Mouse (Mus musculus) lung, embryonic 14.5 days (tissue): Measurements from ENCODE around the gene Pnpla6. TPM values are rescaled to one million over a fixed set of nuclear protein-coding genes. Genes with fewer than 3 reads are reported as not detected.

Experiments
- ATAC-seq: fragments of 200-750 bp; cut with Nextera tagmentation; 2 replicates; pipeline ENCODE4 v1.8.0; 2017; ENCODE audit warnings: mild to moderate bottlenecking, moderate TSS enrichment, moderate library complexity; ENCODE audit not compliant: insufficient read depth
- DNase-seq: peaks from one replicate; pipeline ENCODE4 v3.0.0-alpha.2; 2015
- H3K27ac ChIP-seq: fragments of 300-500 bp; sonication (generic); 2 replicates; pipeline ENCODE4 v1.5.1; 2014; ENCODE audit warnings: low read depth, mild to moderate bottlenecking, moderate library complexity
- H3K27me3 ChIP-seq: fragments of 300-500 bp; sonication (generic); 2 replicates; pipeline ENCODE4 v1.6.1; 2014; ENCODE audit warnings: low read length, control low read depth; ENCODE audit not compliant: insufficient read depth
- H3K36me3 ChIP-seq: fragments of 300-500 bp; sonication (generic); 2 replicates; pipeline ENCODE4 v1.6.1; 2014; ENCODE audit warnings: control low read depth; ENCODE audit not compliant: insufficient read depth
- H3K4me1 ChIP-seq: fragments of 300-500 bp; sonication (generic); 2 replicates; pipeline ENCODE4 v1.6.1; 2014; ENCODE audit warnings: antibody characterized with exemption, control low read depth; ENCODE audit not compliant: insufficient read depth
- H3K4me2 ChIP-seq: fragments of 300-500 bp; sonication (generic); 2 replicates; pipeline ENCODE4 v1.6.1; 2014; ENCODE audit warnings: mild to moderate bottlenecking
- H3K4me3 ChIP-seq: fragments of 300-500 bp; sonication (generic); 2 replicates; pipeline ENCODE4 v1.5.1; 2014; ENCODE audit warnings: low read depth, low read length
- H3K9ac ChIP-seq: fragments of 300-500 bp; sonication (generic); 2 replicates; pipeline ENCODE4 v1.6.1; 2014
- H3K9me3 ChIP-seq: fragments of 300-500 bp; sonication (generic); 2 replicates; pipeline ENCODE4 v1.6.1; 2016; ENCODE audit warnings: low read depth, low read length, control low read depth
- CTCF ChIP-seq: IDR thresholded peaks from 2 replicates; pipeline ENCODE4 v1.5.1; 2016; ENCODE audit warnings: antibody characterized with exemption, low read depth
- WGBS: fragments of 180-500 bp; shearing (Covaris S2); extraction: QIAGEN DNeasy Blood & Tissue Kit; methylation state at CpG from one replicate; pipeline ENCODE4 v1.1.7; 2014; 5-methylcytosine and 5-hydroxymethylcytosine counted together
- polyA plus RNA-seq: library from polyadenylated mRNA; unstranded; fragments of >200 nt; fragmentation: Nextera tagmentation; extraction: Ambion mirVana; gene quantifications from 2 replicates; pipeline ENCODE4 v1.2.1, GENCODE M21; 2014

The Pnpla6 gene
- polyA plus RNA-seq, 1 experiment from 2014 or later, result 19.1 TPM

- ATAC-seq (no peak), DNase-seq (no peak)
- no peak for TF ChIP-seq CTCF
- Histone ChIP-seq H3K4me2 (no peak overlapping the region), H3K9me3 (no peaks in the 10 kb centered on the region), H3K36me3 (peaks cover 25% of the 10 kb centered on the region), H3K4me1 (no peaks in the 10 kb centered on the region), H3K9ac (no peak overlapping the region), H3K27me3 (no peaks in the 10 kb centered on the region), H3K27ac (no peak overlapping the region), H3K4me3 (no peak overlapping the region)
- WGBS, result 73% methylated on average over 2 of the region's 2 CpGs
Measured at GRCm38 (mm10) chr8:3546511-3546910, 31.3 kb downstream of the Pnpla6 start.

GRCm38 (mm10) chr8:3552240-3552639 is 37.1 kb downstream of the Pnpla6 start:
- WGBS, result 93% methylated on average over 1 of the region's 1 CpGs
- no peaks in the 10 kb centered on the region for H3K4me1 ChIP-seq

GRCm38 (mm10) chr8:3556114-3556513 is 40.9 kb downstream of the Pnpla6 start:
- TF ChIP-seq CTCF, result no peak
- ATAC-seq (peak; percentile 83), DNase-seq (no peak)
- no peak overlapping the region for H3K4me2 ChIP-seq
- 63% methylated on average over 4 of the region's 4 CpGs for WGBS
- no peak overlapping the region for H3K9ac ChIP-seq
- H3K27me3 ChIP-seq, result no peaks in the 10 kb centered on the region
- H3K4me1 ChIP-seq, result no peaks in the 10 kb centered on the region
- H3K27ac ChIP-seq, result no peak overlapping the region
- no peaks in the 10 kb centered on the region for H3K9me3 ChIP-seq
- H3K4me3 ChIP-seq, result no peak overlapping the region
- H3K36me3 ChIP-seq, result no peaks in the 10 kb centered on the region

More at GRCm38 (mm10) chr8:3552240-3552639, 37.1 kb downstream of the Pnpla6 start:
- Histone ChIP-seq H3K27ac (no peak overlapping the region), H3K9ac (no peak overlapping the region), H3K36me3 (no peaks in the 10 kb centered on the region), H3K27me3 (no peaks in the 10 kb centered on the region), H3K4me2 (no peak overlapping the region), H3K9me3 (no peaks in the 10 kb centered on the region), H3K4me3 (no peak overlapping the region)
- no peak for DNase-seq
- ATAC-seq, result no peak
- no peak for TF ChIP-seq CTCF

GRCm38 (mm10) chr8:3567641-3568371 is 52.6 kb downstream of the Pnpla6 start, which contains the start of gene C330021F23Rik:
Gene C330021F23Rik, plus strand, starts transcription at chr8:3567990.
- peak; percentile 8 for DNase-seq
- H3K27ac ChIP-seq, result no peak within 1 kb of the TSS
- WGBS, result 5% methylated on average over 12 of the region's 12 CpGs

GRCm38 (mm10) chr8:3568378-3568777 is 53.2 kb downstream of the Pnpla6 start:
- DNase-seq (no peak), ATAC-seq (no peak)
- no peaks in the 10 kb centered on the region for H3K27me3 ChIP-seq
- TF ChIP-seq CTCF, result no peak
- no peaks in the 10 kb centered on the region for H3K4me1 ChIP-seq
- WGBS, result 10% methylated on average over 7 of the region's 7 CpGs
- no peak overlapping the region for H3K9ac ChIP-seq
- H3K36me3 ChIP-seq, result no peaks in the 10 kb centered on the region
- no peak overlapping the region for H3K4me3 ChIP-seq
- H3K4me2 ChIP-seq, result peak overlapping the region; percentile 44
- no peak overlapping the region for H3K27ac ChIP-seq
- H3K9me3 ChIP-seq, result no peaks in the 10 kb centered on the region

More at GRCm38 (mm10) chr8:3567641-3568371, 52.6 kb downstream of the Pnpla6 start, which contains the start of gene C330021F23Rik:
- Histone ChIP-seq H3K4me1 (no peaks in the 10 kb centered on the region), H3K9ac (no peak within 1 kb of the TSS; the same call in 1 of the 2 replicates), H3K4me3 (no peak within 1 kb of the TSS), H3K4me2 (peak within 1 kb of the TSS; percentile 44), H3K36me3 (no peaks in the 10 kb centered on the region), H3K27me3 (no peaks in the 10 kb centered on the region), H3K9me3 (no peaks in the 10 kb centered on the region)
- ATAC-seq, result no peak
- TF ChIP-seq CTCF, result no peak

GRCm38 (mm10) chr8:3569784-3570183 is 54.6 kb downstream of the Pnpla6 start:
- no peak for DNase-seq
- no peak overlapping the region for H3K27ac ChIP-seq
- no peaks in the 10 kb centered on the region for H3K27me3 ChIP-seq
- TF ChIP-seq CTCF, result no peak
- no peak overlapping the region for H3K4me3 ChIP-seq
- H3K4me2 ChIP-seq, result no peak overlapping the region
- no peaks in the 10 kb centered on the region for H3K4me1 ChIP-seq
- no peak for ATAC-seq
- H3K9me3 ChIP-seq, result no peaks in the 10 kb centered on the region
- no peak overlapping the region for H3K9ac ChIP-seq
- H3K36me3 ChIP-seq, result no peaks in the 10 kb centered on the region
- 74% methylated on average over 5 of the region's 5 CpGs for WGBS

- H3K4me2 ChIP-seq, result no peak overlapping the region
- TF ChIP-seq CTCF, result no peak
- H3K27me3 ChIP-seq, result no peaks in the 10 kb centered on the region
- H3K36me3 ChIP-seq, result no peaks in the 10 kb centered on the region
- no peaks in the 10 kb centered on the region for H3K9me3 ChIP-seq
- DNase-seq (no peak), ATAC-seq (no peak)
- no peak overlapping the region for H3K9ac ChIP-seq
- 78% methylated on average over 3 of the region's 3 CpGs for WGBS
- H3K4me3 ChIP-seq, result no peak overlapping the region
- H3K4me1 ChIP-seq, result no peaks in the 10 kb centered on the region
- H3K27ac ChIP-seq, result no peak overlapping the region
Measured at GRCm38 (mm10) chr8:3574546-3574945, 59.4 kb downstream of the Pnpla6 start.
